Mouse (Mus musculus) heart, postnatal 25 days (tissue): ENCODE data around the gene Fance. TPM values are rescaled to one million over a fixed set of nuclear protein-coding genes. Genes with fewer than 3 reads are reported as not detected.
A peak's percentile ranks its signal among the peaks of the same experiment; 100 is the strongest.

Experiments
- DNase-seq: peaks from one replicate; pipeline ENCODE4 v3.0.0; 2022; ENCODE audit warnings: low spot score
- intact Hi-C: fragments of 180-260 bp; cut with DNase I; formaldehyde crosslinking; loops from one replicate; pipeline ENCODE4 v1.15.1; 2025
- total RNA-seq, 2 experiments: library from RNA; stranded (reverse); gene quantifications; 2 replicates each; pipeline ENCODE4 v1.2.3; 2021

Fance gene
- total RNA-seq, 2 experiments from 2014 or later, result 10.5 to 11.1 TPM

DNA sequence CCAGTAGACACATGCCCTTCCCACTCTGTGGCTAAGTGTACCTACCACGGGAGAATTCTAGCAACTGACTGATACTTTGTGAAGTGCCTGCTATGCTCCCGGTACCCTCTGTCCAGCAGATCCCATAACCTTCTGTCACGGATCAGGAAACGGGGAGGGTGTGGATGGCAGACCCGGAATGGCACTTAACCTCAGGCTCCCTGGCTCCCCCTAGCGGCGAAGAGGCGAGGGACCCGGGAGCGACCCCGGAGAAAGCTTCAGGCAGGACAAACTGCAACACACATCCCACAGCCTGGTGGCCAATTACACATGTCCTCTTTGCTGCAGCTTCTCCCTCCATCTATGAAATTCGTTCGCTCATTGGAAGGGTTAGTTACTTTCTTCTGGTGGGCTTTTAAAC lies 55.1 kb downstream of the Fance start:
- intact Hi-C loops, result loop anchor here (1.0 to 5.0 kb wide), 3 partner anchors 40 to 161 kb away; partner anchors contain the start of genes Def6 and Rpl10a
- peak; percentile 52 for DNase-seq

DNA sequence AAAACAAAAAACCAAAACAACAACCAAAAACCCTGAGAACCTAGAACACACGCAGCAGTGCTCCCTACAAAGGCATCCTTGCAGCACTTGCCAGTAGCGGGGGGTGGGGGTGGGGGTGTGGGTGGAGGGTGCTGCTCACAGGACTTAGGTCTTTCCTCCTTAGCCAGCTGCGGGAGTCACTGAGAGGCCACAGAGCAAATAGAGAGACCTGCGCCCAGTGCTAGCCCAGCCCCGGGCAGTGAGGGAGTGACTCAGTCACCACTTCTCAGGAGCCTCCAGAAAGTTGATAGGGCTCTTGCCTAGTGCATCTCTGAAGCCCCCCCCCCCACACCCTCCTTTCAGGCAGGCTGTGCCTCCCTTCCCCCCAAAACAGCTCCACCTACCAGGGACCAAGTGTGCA lies 55.7 kb downstream of the Fance start:
- intact Hi-C loops, result loop anchor here (2.0 to 5.0 kb wide), 2 partner anchors 144 to 162 kb away; partner anchors contain the start of gene Def6
- no peak for DNase-seq

DNA sequence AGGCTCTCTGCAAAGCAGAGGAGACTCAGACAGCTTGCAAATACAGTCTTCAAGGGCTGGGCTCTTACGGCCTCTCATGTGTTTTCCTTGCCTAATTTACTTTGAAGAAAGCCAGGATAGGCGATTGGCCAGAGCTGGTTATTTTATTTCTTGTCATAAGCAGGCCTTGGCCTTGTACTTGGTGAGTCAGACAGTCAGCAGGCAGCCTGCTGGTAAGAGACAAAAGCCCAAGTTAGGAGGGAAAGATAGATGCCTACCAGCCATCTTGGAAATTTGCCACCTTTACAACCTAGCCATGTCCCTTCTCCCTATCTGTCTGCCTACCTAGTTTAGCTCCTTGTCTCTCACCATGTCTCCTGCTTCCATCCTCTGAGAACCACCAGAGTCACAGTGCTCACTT lies 58.0 kb downstream of the Fance start:
- intact Hi-C loops, result no loop called here
- DNase-seq, result no peak

DNA sequence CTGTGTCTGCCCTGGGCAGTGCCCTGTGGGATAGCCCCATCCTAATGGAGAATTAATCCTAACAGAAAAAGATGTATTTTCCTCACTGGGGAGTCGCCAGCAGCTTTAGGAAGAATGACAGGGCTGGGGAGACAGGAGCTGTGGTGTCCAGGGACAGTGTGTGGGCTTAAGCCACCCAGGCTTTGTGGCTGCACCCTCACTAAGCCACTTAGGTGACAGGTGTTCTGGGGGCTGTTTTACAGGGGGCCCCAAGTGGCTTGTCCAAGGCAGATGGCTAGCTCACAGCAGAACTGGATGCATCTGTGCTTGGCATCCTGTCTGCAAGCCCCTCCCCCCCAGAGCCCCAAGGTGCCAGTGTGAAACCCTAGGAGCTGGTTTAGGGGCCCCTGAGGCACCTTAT lies 58.6 kb downstream of the Fance start:
- intact Hi-C loops, result no loop called here
- no peak for DNase-seq

DNA sequence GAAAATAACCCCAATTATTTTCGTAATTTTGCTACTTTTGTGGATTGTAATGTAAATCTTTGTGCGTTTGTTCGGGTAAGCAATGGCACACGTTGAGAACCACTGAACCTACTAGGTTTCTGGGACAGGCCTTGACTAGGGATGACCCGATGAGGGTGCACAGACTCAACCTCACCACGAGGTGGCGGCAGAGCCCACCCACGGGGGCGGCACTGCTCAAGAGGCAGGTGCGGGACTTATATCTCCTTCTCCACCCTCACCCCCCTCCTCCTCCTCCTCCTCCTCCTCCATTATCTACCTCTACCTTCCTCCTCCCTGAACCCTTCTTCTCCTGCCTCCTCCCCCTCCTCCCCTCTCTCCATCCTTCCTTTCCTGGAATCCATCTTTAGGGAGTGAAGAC lies 60.5 kb downstream of the Fance start:
- intact Hi-C loops, result no loop called here

DNA sequence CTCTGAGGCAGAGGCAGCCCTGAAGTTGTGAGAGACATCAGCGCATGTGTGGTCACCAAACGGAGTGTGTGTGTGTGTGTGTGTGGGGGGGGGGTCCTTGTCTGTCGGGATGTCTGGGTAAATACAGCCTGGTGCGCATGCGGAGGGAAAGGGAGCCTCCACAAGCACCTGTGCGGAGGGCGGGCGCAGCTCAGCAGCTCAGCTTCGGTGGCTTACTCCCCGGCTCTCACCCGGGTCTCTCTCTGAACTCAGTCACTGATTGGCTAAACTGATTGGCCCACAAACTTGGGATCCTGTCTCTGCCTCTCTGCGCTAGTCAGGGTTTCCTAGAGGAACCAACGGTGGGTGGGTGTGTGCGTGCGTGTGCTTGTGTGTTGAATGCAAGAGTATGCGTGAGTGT lies 61.2 kb downstream of the Fance start:
- DNase-seq, result no peak
- intact Hi-C loops, result no loop called here

More for the DNA sequence above, 60.5 kb downstream of the Fance start:
- no peak for DNase-seq

DNA sequence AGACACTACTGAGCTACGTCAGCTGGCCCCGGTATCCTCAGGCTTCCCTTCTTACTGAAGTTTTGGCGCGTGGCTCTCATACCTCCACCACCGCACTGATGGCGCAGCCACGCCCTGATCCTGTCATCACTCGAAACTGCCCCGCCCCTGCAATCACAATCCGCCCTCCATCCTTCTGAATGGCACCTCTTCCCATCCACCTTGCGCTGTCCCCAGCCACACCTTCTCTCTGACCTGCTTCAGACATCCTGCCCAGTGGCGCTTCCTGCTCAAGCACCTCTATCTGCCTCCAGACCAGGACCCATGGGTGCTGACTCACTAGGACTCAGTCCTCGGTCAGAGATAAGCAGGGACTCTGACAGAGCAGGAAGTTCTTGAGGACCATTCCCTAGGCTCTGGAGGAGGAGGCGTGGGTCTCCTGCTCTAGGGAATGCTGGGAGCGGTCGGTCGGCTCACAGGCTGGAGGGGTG lies 62.3 kb downstream of the Fance start:
- DNase-seq, result no peak
- intact Hi-C loops, result no loop called here

Other genes starting within 250 kb of the Fance start
- gene Tcp11, start 232.9 kb upstream of the Fance start, total RNA-seq, result not detected
- under 1 TPM; 0.53 to 0.73 TPM for gene Scube3, start 171.4 kb upstream of the Fance start, total RNA-seq
- gene Zfp523, start 136.4 kb upstream of the Fance start, total RNA-seq, result 10 to 100 TPM; 11.5 to 12.4 TPM
- 1 to 10 TPM; 2.4 to 2.8 TPM for gene Def6, start 105.7 kb upstream of the Fance start, total RNA-seq
- 10 to 100 TPM; 40.4 to 40.6 TPM for gene Ppard, start 80.8 kb upstream of the Fance start, total RNA-seq
- gene Rpl10a, start 15.0 kb downstream of the Fance start, total RNA-seq, result 100 to 1,000 TPM; 359 to 375 TPM
- 10 to 100 TPM; 12.2 to 14.4 TPM for gene Tead3, start 37.3 kb downstream of the Fance start, total RNA-seq
- under 1 TPM in 1 of 2 experiments, not detected in 1; 0.34 TPM for gene Tulp1, start 51.7 kb downstream of the Fance start, total RNA-seq
- gene Fkbp5, start 204.0 kb downstream of the Fance start, total RNA-seq, result 10 to 100 TPM; 33.0 to 41.0 TPM
- gene Armc12, start 217.3 kb downstream of the Fance start, total RNA-seq, result not detected
- not detected for gene Clpsl2, start 235.9 kb downstream of the Fance start, total RNA-seq
- gene Clps, start 247.2 kb downstream of the Fance start, total RNA-seq, result not detected